Mouse (Mus musculus): ENCODE data around the gene Paqr9. TPM values are rescaled to one million over a fixed set of nuclear protein-coding genes. Genes with fewer than 3 reads are reported as not detected.

Gene Paqr9
- polyA plus RNA-seq, 1 experiment, result 0.30 TPM

DNA sequence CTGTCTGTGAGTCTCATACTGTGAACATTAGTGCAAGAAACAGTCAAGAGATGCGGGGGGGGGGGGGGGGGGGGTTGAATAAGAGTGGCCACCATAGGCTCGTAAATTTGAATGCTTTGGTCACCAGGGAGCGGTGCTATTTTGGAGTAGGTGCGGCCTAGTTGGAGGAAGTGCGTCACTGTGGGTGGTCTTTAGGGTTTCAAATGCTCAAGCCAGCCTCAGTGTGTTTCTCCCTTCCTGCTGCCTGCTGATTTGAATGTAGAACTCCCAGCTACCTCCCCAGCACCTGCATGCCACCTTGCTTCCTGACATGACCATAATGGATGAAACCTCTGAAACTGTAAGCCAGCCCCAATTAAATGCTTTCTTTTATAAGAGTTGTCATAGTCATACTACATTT is 26.6 kb downstream of the Paqr9 start:
- Histone ChIP-seq H3K4me3 (ENCODE audit: low read depth, low read length) (no peak overlapping the region), H3K27ac (ENCODE audit: insufficient read depth, low read length) (no peak overlapping the region), H3K9me3 (replicated peaks; ENCODE audit: control insufficient read depth, insufficient read depth, low read length, poor library complexity, severe bottlenecking) (no peaks in the 10 kb centered on the region; the same call in 1 of the 2 replicates), H3K27me3 (ENCODE audit: control insufficient read depth, insufficient read depth, low read length, poor library complexity, severe bottlenecking) (no peaks in the 10 kb centered on the region; the same call in 1 of the 2 replicates), H3K36me3 (ENCODE audit: control insufficient read depth, insufficient read depth, low read length, poor library complexity, severe bottlenecking) (no peaks in the 10 kb centered on the region), H3K9ac (ENCODE audit: low read depth, poor library complexity, severe bottlenecking) (no peak overlapping the region), H3K4me1 (ENCODE audit: control insufficient read depth, insufficient read depth, low read length) (no peaks in the 10 kb centered on the region)
- TF ChIP-seq CTCF (IDR thresholded peaks at IDR 0.05; ENCODE audit: low read depth, low read length) (no peak), POLR2A (IDR thresholded peaks at IDR 0.05; ENCODE audit: insufficient read depth, low read length) (no peak), EP300 (IDR thresholded peaks at IDR 0.05; ENCODE audit: insufficient read depth, low read depth, low read length) (no peak)

DNA sequence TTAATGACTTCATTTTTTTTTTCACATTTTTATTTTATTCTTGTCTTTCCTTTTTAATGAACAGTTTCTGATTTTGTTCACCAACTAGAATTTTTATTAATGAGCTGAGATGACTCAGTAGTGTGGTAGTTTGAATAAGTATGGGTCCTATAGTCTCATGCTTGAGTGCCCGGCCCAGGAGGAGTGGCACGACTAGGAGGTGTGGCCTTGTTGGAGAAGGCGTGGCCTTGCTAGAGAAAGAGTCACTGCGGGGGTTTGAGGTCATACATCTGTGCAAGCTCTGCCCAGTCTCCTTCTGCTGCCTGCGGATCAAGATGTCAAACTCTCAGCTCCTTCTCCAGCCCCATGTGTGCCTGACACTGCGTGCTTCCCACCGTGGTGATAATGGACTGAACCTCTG is 28.6 kb downstream of the Paqr9 start:
- Histone ChIP-seq H3K36me3 (ENCODE audit: control insufficient read depth, insufficient read depth, low read length, poor library complexity, severe bottlenecking) (no peaks in the 10 kb centered on the region), H3K9me3 (replicated peaks; ENCODE audit: control insufficient read depth, insufficient read depth, low read length, poor library complexity, severe bottlenecking) (no peaks in the 10 kb centered on the region; the same call in 1 of the 2 replicates), H3K27me3 (ENCODE audit: control insufficient read depth, insufficient read depth, low read length, poor library complexity, severe bottlenecking) (no peaks in the 10 kb centered on the region; the same call in 1 of the 2 replicates), H3K27ac (ENCODE audit: insufficient read depth, low read length) (no peak overlapping the region), H3K4me3 (ENCODE audit: low read depth, low read length) (no peak overlapping the region), H3K4me1 (ENCODE audit: control insufficient read depth, insufficient read depth, low read length) (no peaks in the 10 kb centered on the region), H3K9ac (ENCODE audit: low read depth, poor library complexity, severe bottlenecking) (no peak overlapping the region)
- no peak for TF ChIP-seq CTCF (IDR thresholded peaks at IDR 0.05; ENCODE audit: low read depth, low read length)
- no peak for TF ChIP-seq POLR2A (IDR thresholded peaks at IDR 0.05; ENCODE audit: insufficient read depth, low read length)
- no peak for TF ChIP-seq EP300 (IDR thresholded peaks at IDR 0.05; ENCODE audit: insufficient read depth, low read depth, low read length)

DNA sequence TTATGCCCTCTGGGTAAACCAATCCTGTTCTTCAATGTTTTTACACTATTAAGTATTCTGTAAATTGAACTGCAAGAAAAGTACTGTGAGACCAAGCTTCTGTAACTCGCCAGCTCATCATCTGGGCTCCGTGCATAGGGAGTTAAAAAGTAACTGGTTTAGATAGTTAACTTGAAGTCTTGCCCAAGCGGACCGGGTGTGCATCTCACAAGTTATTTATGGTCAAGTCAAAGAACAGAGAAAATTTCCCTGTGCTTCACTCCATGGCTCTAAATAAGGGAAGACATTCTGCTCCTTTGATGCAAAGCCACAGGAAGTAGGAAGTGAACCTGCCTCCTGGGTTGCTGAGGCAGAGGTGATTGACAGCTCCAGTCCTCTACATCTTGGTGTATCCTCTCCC is 34.8 kb downstream of the Paqr9 start:
- Histone ChIP-seq H3K9me3 (replicated peaks; ENCODE audit: control insufficient read depth, insufficient read depth, low read length, poor library complexity, severe bottlenecking) (no peaks in the 10 kb centered on the region), H3K4me1 (ENCODE audit: control insufficient read depth, insufficient read depth, low read length) (no peaks in the 10 kb centered on the region), H3K27ac (ENCODE audit: insufficient read depth, low read length) (no peak overlapping the region), H3K9ac (ENCODE audit: low read depth, poor library complexity, severe bottlenecking) (no peak overlapping the region), H3K36me3 (ENCODE audit: control insufficient read depth, insufficient read depth, low read length, poor library complexity, severe bottlenecking) (no peaks in the 10 kb centered on the region), H3K27me3 (ENCODE audit: control insufficient read depth, insufficient read depth, low read length, poor library complexity, severe bottlenecking) (no peaks in the 10 kb centered on the region), H3K4me3 (ENCODE audit: low read depth, low read length) (no peak overlapping the region)
- TF ChIP-seq CTCF (IDR thresholded peaks at IDR 0.05; ENCODE audit: low read depth, low read length) (no peak), EP300 (IDR thresholded peaks at IDR 0.05; ENCODE audit: insufficient read depth, low read depth, low read length) (no peak)

DNA sequence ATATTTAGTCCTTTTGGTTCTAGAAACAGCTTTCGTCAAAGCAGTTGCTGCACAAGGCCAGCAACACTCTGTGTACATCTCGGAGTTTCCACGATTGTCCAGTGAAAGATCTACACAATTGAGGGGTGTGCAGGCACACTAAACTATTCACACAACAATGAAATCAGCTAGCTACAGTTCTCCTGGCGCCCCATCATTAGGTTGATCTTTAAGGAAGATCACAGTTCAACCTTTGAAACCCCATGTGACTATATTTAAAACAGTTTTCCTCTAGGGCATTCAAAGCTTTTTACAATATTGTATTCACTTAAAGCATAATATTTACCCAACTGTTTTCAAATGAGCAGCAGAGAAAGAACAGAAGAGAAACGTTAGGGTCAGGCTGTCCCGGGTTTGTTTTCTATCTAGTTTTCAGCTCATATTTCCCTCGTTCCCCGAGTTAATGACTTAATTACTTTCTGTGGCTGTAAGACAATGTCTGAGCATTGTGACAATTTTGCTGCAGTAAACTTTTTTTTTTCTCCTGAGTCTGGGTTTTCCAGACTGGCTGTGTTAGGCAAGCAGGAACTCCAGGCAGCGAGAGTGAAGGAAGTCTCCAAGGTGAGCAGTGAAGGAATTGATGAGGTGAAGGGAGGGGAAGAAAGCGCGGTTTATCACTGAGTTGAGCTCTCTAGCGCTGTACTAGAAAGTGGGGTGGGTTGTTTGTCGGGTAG is 38.2 kb downstream of the Paqr9 start:
- H3K4me3 ChIP-seq (ENCODE audit: low read depth, low read length), result no peak overlapping the region

DNA sequence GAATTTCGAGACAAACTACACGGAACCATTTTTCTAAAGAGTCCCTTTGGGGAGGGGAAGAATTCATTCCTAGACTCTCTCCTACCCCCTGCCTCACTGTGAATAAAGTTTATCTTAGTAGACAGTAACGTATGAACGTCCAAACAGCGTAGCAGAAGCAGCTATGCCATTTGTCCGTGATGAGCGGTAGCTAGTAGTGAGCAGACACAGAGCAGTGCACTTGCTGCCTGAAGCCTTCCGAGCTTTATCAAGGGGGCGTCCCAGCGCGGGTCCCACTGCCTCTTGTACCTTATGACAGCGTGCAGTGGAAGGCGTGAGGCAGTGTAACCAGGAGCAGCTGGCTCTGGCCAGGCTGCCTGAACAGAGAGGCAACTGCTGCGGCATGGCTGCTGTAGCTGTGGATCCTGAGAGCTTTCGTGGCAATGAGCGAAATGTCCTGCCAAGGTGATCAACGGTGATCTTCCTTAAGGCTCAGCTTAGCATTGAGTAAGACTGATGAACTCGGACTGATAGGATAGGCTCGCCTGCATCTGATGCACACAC is 38.8 kb downstream of the Paqr9 start:
- H3K4me3 ChIP-seq (ENCODE audit: low read depth, low read length), result no peak overlapping the region
- H3K27me3 ChIP-seq (ENCODE audit: control insufficient read depth, insufficient read depth, low read length, poor library complexity, severe bottlenecking), result no peaks in the 10 kb centered on the region
- no peaks in the 10 kb centered on the region for H3K4me1 ChIP-seq (ENCODE audit: control insufficient read depth, insufficient read depth, low read length)
- no peaks in the 10 kb centered on the region for H3K36me3 ChIP-seq (ENCODE audit: control insufficient read depth, insufficient read depth, low read length, poor library complexity, severe bottlenecking)
- H3K27ac ChIP-seq (ENCODE audit: insufficient read depth, low read length), result no peak overlapping the region
- H3K9me3 ChIP-seq (replicated peaks; ENCODE audit: control insufficient read depth, insufficient read depth, low read length, poor library complexity, severe bottlenecking), result no peaks in the 10 kb centered on the region
- no peak for TF ChIP-seq EP300 (IDR thresholded peaks at IDR 0.05; ENCODE audit: insufficient read depth, low read depth, low read length)
- no peak for TF ChIP-seq POLR2A (IDR thresholded peaks at IDR 0.05; ENCODE audit: insufficient read depth, low read length)
- no peak overlapping the region for H3K9ac ChIP-seq (ENCODE audit: low read depth, poor library complexity, severe bottlenecking)

More for the DNA sequence above, 38.2 kb downstream of the Paqr9 start:
- no peaks in the 10 kb centered on the region for H3K36me3 ChIP-seq (ENCODE audit: control insufficient read depth, insufficient read depth, low read length, poor library complexity, severe bottlenecking)
- TF ChIP-seq CTCF (IDR thresholded peaks at IDR 0.05; ENCODE audit: low read depth, low read length) (no peak), EP300 (IDR thresholded peaks at IDR 0.05; ENCODE audit: insufficient read depth, low read depth, low read length) (no peak), POLR2A (IDR thresholded peaks at IDR 0.05; ENCODE audit: insufficient read depth, low read length) (no peak)
- H3K9ac ChIP-seq (ENCODE audit: low read depth, poor library complexity, severe bottlenecking), result no peak overlapping the region
- H3K9me3 ChIP-seq (replicated peaks; ENCODE audit: control insufficient read depth, insufficient read depth, low read length, poor library complexity, severe bottlenecking), result no peaks in the 10 kb centered on the region
- H3K27ac ChIP-seq (ENCODE audit: insufficient read depth, low read length), result no peak overlapping the region
- H3K27me3 ChIP-seq (ENCODE audit: control insufficient read depth, insufficient read depth, low read length, poor library complexity, severe bottlenecking), result no peaks in the 10 kb centered on the region
- H3K4me1 ChIP-seq (ENCODE audit: control insufficient read depth, insufficient read depth, low read length), result no peaks in the 10 kb centered on the region

DNA sequence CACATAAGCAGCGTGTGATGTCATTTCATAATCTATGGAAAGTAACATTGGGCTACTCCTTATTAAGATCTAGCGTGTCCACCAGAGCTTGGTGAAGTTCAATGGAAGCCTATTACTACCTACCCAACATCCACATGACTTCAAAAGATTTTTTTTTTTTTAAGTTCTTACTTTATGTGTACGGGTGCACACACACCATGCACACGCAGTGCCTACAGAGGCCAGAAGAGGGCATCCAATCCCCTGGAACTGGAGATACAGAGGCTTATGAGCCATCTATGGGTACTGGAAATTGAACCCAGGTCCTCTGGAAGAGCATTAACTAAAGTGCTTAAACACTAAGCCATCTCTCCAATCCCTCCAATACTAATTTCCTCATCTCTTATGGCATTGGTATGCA is 39.9 kb downstream of the Paqr9 start:
- TF ChIP-seq EP300 (IDR thresholded peaks at IDR 0.05; ENCODE audit: insufficient read depth, low read depth, low read length), result no peak
- TF ChIP-seq POLR2A (IDR thresholded peaks at IDR 0.05; ENCODE audit: insufficient read depth, low read length), result no peak
- TF ChIP-seq CTCF (IDR thresholded peaks at IDR 0.05; ENCODE audit: low read depth, low read length), result peak; percentile 64

More for the DNA sequence above, 39.9 kb downstream of the Paqr9 start:
- no peak overlapping the region for H3K9ac ChIP-seq (ENCODE audit: low read depth, poor library complexity, severe bottlenecking)
- H3K27me3 ChIP-seq (ENCODE audit: control insufficient read depth, insufficient read depth, low read length, poor library complexity, severe bottlenecking), result no peaks in the 10 kb centered on the region
- no peak overlapping the region for H3K4me3 ChIP-seq (ENCODE audit: low read depth, low read length)
- no peaks in the 10 kb centered on the region for H3K36me3 ChIP-seq (ENCODE audit: control insufficient read depth, insufficient read depth, low read length, poor library complexity, severe bottlenecking)
- no peak overlapping the region for H3K27ac ChIP-seq (ENCODE audit: insufficient read depth, low read length)
- H3K9me3 ChIP-seq (replicated peaks; ENCODE audit: control insufficient read depth, insufficient read depth, low read length, poor library complexity, severe bottlenecking), result no peaks in the 10 kb centered on the region
- no peaks in the 10 kb centered on the region for H3K4me1 ChIP-seq (ENCODE audit: control insufficient read depth, insufficient read depth, low read length)
